Mouse (Mus musculus) hindbrain, embryonic 15.5 days (tissue): ENCODE results near the gene Aldh3b2. TPM values are rescaled to one million over a fixed set of nuclear protein-coding genes. Genes with fewer than 3 reads are reported as not detected.

Experiments
- ATAC-seq: fragments of 200-750 bp; cut with Nextera tagmentation; 2 replicates; pipeline ENCODE4 v1.8.0; 2017; ENCODE audit warnings: low read depth, moderate number of reproducible peaks, moderate TSS enrichment; ENCODE audit not compliant: low FRiP score
- H3K27ac ChIP-seq: fragments of 300-500 bp; sonication (generic); replicated peaks from 2 replicates; pipeline ENCODE4 v1.5.1; 2015; ENCODE audit warnings: mild to moderate bottlenecking, inconsistent platforms
- H3K27me3 ChIP-seq: fragments of 300-500 bp; sonication (generic); 2 replicates; pipeline ENCODE4 v1.6.1; 2015; ENCODE audit warnings: control low read depth, inconsistent platforms
- H3K36me3 ChIP-seq: fragments of 300-500 bp; sonication (generic); 2 replicates; pipeline ENCODE4 v1.6.1; 2015; ENCODE audit warnings: control low read depth, inconsistent platforms
- H3K4me1 ChIP-seq: fragments of 300-500 bp; sonication (generic); replicated peaks from 2 replicates; pipeline ENCODE4 v1.6.1; 2015; ENCODE audit warnings: control low read depth, inconsistent platforms
- H3K4me2 ChIP-seq: fragments of 300-500 bp; sonication (generic); 2 replicates; pipeline ENCODE4 v1.6.1; 2015; ENCODE audit warnings: moderate library complexity, mild to moderate bottlenecking, inconsistent platforms
- H3K4me3 ChIP-seq: fragments of 300-500 bp; sonication (generic); 2 replicates; pipeline ENCODE4 v1.5.1; 2015; ENCODE audit warnings: mild to moderate bottlenecking, inconsistent platforms
- H3K9ac ChIP-seq: fragments of 300-500 bp; sonication (generic); 2 replicates; pipeline ENCODE4 v1.6.1; 2015; ENCODE audit warnings: inconsistent platforms
- H3K9me3 ChIP-seq: fragments of 300-500 bp; sonication (generic); 2 replicates; pipeline ENCODE4 v1.6.1; 2016; ENCODE audit warnings: control low read depth, inconsistent platforms
- WGBS: fragments of 180-500 bp; shearing (Covaris S2); methylation state at CpG from one replicate; pipeline ENCODE4 v1.1.7; 2015; 5-methylcytosine and 5-hydroxymethylcytosine counted together
- polyA plus RNA-seq: library from polyadenylated mRNA; unstranded; fragments of >200 nt; fragmentation: Nextera tagmentation; extraction: Ambion mirVana; gene quantifications from 2 replicates; pipeline ENCODE4 v1.2.1, GENCODE M21; 2015

Aldh3b2 gene
- polyA plus RNA-seq, 1 experiment from 2014 or later: 0.27 TPM

- no peak for ATAC-seq
- H3K4me3 ChIP-seq: no peak overlapping the region
- H3K9ac ChIP-seq: peak overlapping the region; percentile 80; the same call in 1 of the 2 replicates
- no peaks in the 10 kb centered on the region for H3K9me3 ChIP-seq
- peak overlapping the region; percentile 81 for H3K4me2 ChIP-seq
- peaks cover 9% of the 10 kb centered on the region for H3K36me3 ChIP-seq
- 86% methylated on average over 5 of the region's 5 CpGs for WGBS
- no peak overlapping the region for H3K27ac ChIP-seq
- H3K27me3 ChIP-seq: no peaks in the 10 kb centered on the region
- peaks cover 24% of the 10 kb centered on the region for H3K4me1 ChIP-seq
Observed at GRCm38 (mm10) chr19:4001752-4002151, 29.6 kb downstream of the Aldh3b2 start.

- Histone ChIP-seq H3K4me3 (no peak within 1 kb of the TSS), H3K9ac (no peak within 1 kb of the TSS), H3K9me3 (no peaks in the 10 kb centered on the region), H3K36me3 (peaks cover 23% of the 10 kb centered on the region), H3K27ac (no peak within 1 kb of the TSS), H3K4me1 (peaks cover 24% of the 10 kb centered on the region), H3K4me2 (no peak within 1 kb of the TSS), H3K27me3 (no peaks in the 10 kb centered on the region)
- WGBS: 90% methylated on average over 1 of the region's 1 CpGs
- no peak for ATAC-seq
Observed at GRCm38 (mm10) chr19:4003112-4003511, 31.0 kb downstream of the Aldh3b2 start, which contains the start of gene Doc2g. Gene Doc2g, plus strand, starts transcription at chr19:4003313.

GRCm38 (mm10) chr19:4003641-4004040 lies 31.5 kb downstream of the Aldh3b2 start:
- Histone ChIP-seq H3K9me3 (no peaks in the 10 kb centered on the region), H3K4me3 (no peak overlapping the region), H3K9ac (no peak overlapping the region), H3K4me1 (peaks cover 24% of the 10 kb centered on the region), H3K36me3 (peaks cover 28% of the 10 kb centered on the region), H3K27me3 (no peaks in the 10 kb centered on the region), H3K4me2 (no peak overlapping the region), H3K27ac (no peak overlapping the region)
- WGBS: 83% methylated on average over 12 of the region's 12 CpGs
- ATAC-seq: no peak

DNA sequence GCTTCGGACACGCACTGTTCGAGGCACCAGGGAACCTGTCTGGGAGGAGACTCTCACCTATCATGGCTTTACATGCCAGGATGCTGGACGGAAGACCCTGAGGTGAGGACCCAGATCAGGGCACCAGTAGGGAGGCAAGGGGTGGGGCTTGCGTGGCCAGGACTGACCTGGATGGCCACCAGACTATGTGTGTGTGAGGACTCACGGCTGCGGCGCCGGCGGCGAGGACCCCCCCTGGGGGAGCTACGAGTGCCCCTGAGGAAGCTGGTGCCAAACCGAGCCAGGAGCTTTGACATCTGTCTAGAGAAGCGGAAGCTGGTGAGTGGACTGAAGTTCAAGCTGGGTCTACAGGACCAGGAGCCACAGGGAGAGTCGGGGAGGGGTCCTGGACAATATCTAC lies 32.2 kb downstream of the Aldh3b2 start:
- no peak for ATAC-seq
- WGBS: 83% methylated on average over 15 of the region's 15 CpGs
- no peaks in the 10 kb centered on the region for H3K27me3 ChIP-seq
- no peak overlapping the region for H3K4me3 ChIP-seq
- no peak overlapping the region for H3K9ac ChIP-seq
- H3K9me3 ChIP-seq: no peaks in the 10 kb centered on the region
- H3K27ac ChIP-seq: no peak overlapping the region
- no peak overlapping the region for H3K4me2 ChIP-seq
- H3K4me1 ChIP-seq: peaks cover 19% of the 10 kb centered on the region
- H3K36me3 ChIP-seq: peaks cover 33% of the 10 kb centered on the region

GRCm38 (mm10) chr19:4005091-4005490 lies 33.0 kb downstream of the Aldh3b2 start:
- 94% methylated on average over 9 of the region's 9 CpGs for WGBS
- no peak overlapping the region for H3K9ac ChIP-seq
- H3K27me3 ChIP-seq: no peaks in the 10 kb centered on the region
- no peak overlapping the region for H3K27ac ChIP-seq
- H3K4me1 ChIP-seq: peaks cover 12% of the 10 kb centered on the region
- no peaks in the 10 kb centered on the region for H3K9me3 ChIP-seq
- H3K4me3 ChIP-seq: no peak overlapping the region
- H3K4me2 ChIP-seq: no peak overlapping the region
- no peak for ATAC-seq
- peaks cover 38% of the 10 kb centered on the region for H3K36me3 ChIP-seq

DNA sequence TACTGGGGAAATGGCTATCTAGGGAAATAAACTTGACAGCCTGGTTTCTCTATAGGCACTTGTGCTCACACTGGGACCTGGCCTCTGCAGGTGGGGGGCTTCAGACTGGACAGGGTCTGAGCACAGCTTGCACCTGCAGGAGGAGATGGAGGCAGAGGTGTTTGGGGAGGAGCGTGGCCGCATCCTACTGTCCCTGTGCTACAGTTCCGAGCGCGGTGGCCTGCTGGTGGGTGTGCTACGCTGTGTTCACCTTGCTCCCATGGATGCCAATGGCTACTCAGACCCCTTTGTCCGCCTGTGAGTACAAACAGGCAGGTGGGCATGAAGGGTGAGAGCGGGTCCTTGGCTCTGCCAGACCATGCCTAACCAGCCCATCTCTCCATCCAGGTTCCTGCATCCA lies 33.8 kb downstream of the Aldh3b2 start:
- WGBS: 94% methylated on average over 8 of the region's 8 CpGs

DNA sequence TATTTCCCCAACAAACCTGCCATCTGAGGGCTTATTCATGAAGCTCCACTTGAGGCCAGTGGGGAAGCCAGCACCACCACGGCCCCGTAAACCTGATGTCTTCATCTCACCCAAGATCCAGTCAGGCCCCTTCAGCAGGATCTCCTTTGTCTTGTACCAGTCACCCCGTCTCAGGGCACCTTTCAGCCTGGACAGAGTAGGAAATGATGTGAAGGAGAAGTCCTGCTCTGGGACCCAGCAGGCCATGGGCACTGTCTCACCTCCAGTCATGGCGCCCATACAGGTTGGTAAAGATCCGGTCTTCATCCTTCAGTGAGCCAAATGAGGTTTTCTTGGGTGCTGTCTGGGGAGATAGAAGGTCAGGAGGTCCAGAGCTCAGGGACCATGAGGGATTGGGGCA lies 39.0 kb downstream of the Aldh3b2 start:
- no peak overlapping the region for H3K27ac ChIP-seq
- 92% methylated on average over 5 of the region's 5 CpGs for WGBS
- H3K9ac ChIP-seq: no peak overlapping the region
- no peak overlapping the region for H3K4me3 ChIP-seq
- peaks cover 12% of the 10 kb centered on the region for H3K4me1 ChIP-seq
- H3K4me2 ChIP-seq: no peak overlapping the region
- no peaks in the 10 kb centered on the region for H3K27me3 ChIP-seq
- no peak for ATAC-seq
- peaks cover 34% of the 10 kb centered on the region for H3K36me3 ChIP-seq
- H3K9me3 ChIP-seq: no peaks in the 10 kb centered on the region

More for the DNA sequence above, 33.8 kb downstream of the Aldh3b2 start:
- Histone ChIP-seq H3K4me3 (no peak overlapping the region), H3K4me2 (no peak overlapping the region), H3K9me3 (no peaks in the 10 kb centered on the region), H3K4me1 (peaks cover 12% of the 10 kb centered on the region), H3K9ac (no peak overlapping the region), H3K27me3 (no peaks in the 10 kb centered on the region), H3K27ac (no peak overlapping the region), H3K36me3 (peaks cover 38% of the 10 kb centered on the region)
- ATAC-seq: no peak

DNA sequence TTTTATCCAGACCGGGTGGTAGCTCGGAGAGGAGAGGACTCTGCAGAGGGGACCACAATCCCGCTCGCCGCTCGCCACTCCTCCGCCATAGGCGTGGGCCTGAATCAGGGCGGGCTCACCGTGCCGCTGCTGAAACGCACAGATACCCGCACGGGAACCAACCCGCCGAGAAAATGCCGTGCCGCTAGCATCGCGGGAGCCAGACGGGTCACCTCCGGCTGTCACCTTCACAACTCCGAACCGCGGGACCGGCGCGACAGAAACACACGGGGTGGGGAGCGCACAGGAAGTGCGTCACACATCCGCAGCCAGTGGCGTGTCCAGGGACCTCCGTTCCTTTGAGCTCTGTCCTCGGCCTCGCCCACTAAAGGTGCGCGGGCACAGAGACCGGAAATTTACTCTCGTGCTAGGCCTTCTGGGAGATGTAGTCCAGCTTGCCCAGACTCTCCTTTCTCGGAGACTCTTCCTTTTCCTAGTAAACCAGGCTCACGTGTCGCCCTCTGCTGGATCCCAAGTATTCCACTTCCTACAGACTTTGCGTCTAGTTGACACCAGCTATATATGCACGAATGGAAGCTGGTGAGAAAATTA lies 40.4 kb downstream of the Aldh3b2 start, which contains the start of gene Ndufv1:
Ndufv1 (minus strand) TSS at position 375 of the 591 bp plus-strand sequence.
- Histone ChIP-seq H3K27me3 (no peaks in the 10 kb centered on the region), H3K36me3 (peaks cover 21% of the 10 kb centered on the region), H3K9ac (peak within 1 kb of the TSS; percentile 80), H3K9me3 (no peaks in the 10 kb centered on the region), H3K4me2 (peak within 1 kb of the TSS; percentile 69), H3K27ac (peak within 1 kb of the TSS; percentile 81), H3K4me3 (peak within 1 kb of the TSS; percentile 84), H3K4me1 (peaks cover 12% of the 10 kb centered on the region)
- under 1% methylated on average over 45 of the region's 45 CpGs for WGBS
- ATAC-seq: peak; percentile 99

GRCm38 (mm10) chr19:4013066-4013465 lies 40.9 kb downstream of the Aldh3b2 start:
- H3K9ac ChIP-seq: no peak overlapping the region; the same call in 1 of the 2 replicates
- 19% methylated on average over 9 of the region's 9 CpGs for WGBS

GRCm38 (mm10) chr19:4014802-4015201 lies 42.7 kb downstream of the Aldh3b2 start:
- Histone ChIP-seq H3K27me3 (no peaks in the 10 kb centered on the region), H3K4me3 (no peak overlapping the region), H3K9me3 (no peaks in the 10 kb centered on the region), H3K27ac (no peak overlapping the region), H3K36me3 (peaks cover 1% of the 10 kb centered on the region; the same call in 1 of the 2 replicates), H3K4me1 (peaks cover 21% of the 10 kb centered on the region), H3K9ac (no peak overlapping the region), H3K4me2 (no peak overlapping the region)
- ATAC-seq: no peak

More at GRCm38 (mm10) chr19:4013066-4013465, 40.9 kb downstream of the Aldh3b2 start:
- H3K27me3 ChIP-seq: no peaks in the 10 kb centered on the region
- H3K36me3 ChIP-seq: peaks cover 15% of the 10 kb centered on the region
- no peak overlapping the region for H3K27ac ChIP-seq
- H3K4me3 ChIP-seq: peak overlapping the region; percentile 84
- ATAC-seq: no peak
- peak overlapping the region; percentile 49 for H3K4me2 ChIP-seq
- H3K9me3 ChIP-seq: no peaks in the 10 kb centered on the region
- peaks cover 12% of the 10 kb centered on the region for H3K4me1 ChIP-seq

- Histone ChIP-seq H3K4me1 (peaks cover 21% of the 10 kb centered on the region), H3K4me3 (no peak overlapping the region), H3K36me3 (no peaks in the 10 kb centered on the region), H3K27ac (no peak overlapping the region), H3K9ac (no peak overlapping the region), H3K27me3 (no peaks in the 10 kb centered on the region), H3K9me3 (no peaks in the 10 kb centered on the region), H3K4me2 (no peak overlapping the region)
- WGBS: 56% methylated on average over 5 of the region's 5 CpGs
- ATAC-seq: no peak
Observed at GRCm38 (mm10) chr19:4015635-4016034, 43.5 kb downstream of the Aldh3b2 start.

GRCm38 (mm10) chr19:4017921-4018587 lies 45.9 kb downstream of the Aldh3b2 start:
- no peaks in the 10 kb centered on the region for H3K36me3 ChIP-seq
- no peak overlapping the region for H3K27ac ChIP-seq
- H3K4me1 ChIP-seq: peaks cover 8% of the 10 kb centered on the region; the same call in 1 of the 2 replicates
- no peaks in the 10 kb centered on the region for H3K9me3 ChIP-seq
- no peak overlapping the region for H3K4me2 ChIP-seq
- no peak overlapping the region for H3K9ac ChIP-seq
- no peak for ATAC-seq
- WGBS: 76% methylated on average over 10 of the region's 10 CpGs
- H3K4me3 ChIP-seq: no peak overlapping the region
- H3K27me3 ChIP-seq: no peaks in the 10 kb centered on the region
